Mouse (Mus musculus): ENCODE measurements at regions not wholly inside any gene's neighbourhood (a gene's known extent, or its start where the extent isn't known, plus 50 kb on each side); places are given as distances from the start of the nearest gene placed in this dataset.
"Not testable (repeated sequence)": the region's sequence is repeated elsewhere in the genome, so short reads cannot be mapped to it uniquely, and the experiment has no call there.

DNA sequence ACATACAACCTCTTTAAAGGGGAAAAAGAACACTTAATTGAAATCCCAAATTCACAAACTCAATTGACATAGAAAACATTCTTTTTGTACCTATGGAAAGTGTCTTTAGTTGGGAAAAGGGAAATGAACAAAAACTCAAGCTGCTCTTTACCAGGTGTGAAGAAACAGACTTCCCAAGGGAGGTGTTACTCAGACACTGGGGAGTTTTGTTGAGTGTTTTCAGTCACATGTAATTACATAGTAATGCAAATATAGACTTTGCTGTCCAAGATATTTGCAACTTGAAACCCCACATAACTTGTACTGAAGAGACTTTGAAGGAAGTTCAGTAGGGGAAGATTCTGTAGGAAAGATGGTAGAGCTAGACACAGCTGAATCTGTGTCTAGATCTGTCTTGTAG, 547.7 kb upstream of the Zfp960 start:
- CTCF ChIA-PET = no interaction called here

DNA sequence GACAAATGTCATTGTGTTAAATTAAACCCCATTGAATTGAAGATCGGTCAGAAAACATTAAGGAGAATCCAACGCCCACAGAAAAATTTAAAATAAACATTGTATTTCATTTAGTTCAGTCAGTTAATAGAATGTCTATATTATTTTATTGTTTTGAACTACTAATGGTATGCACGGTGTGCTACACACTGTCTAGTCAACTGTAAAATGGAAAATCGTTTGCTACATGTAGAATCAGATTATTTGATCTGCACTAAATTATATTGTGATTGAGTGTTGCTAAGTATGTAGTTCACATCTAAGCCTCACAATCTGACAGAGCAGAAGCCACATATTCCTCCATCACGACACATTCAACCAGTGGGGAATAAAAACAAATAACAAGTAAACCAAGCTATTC, 570.0 kb upstream of the Zfp960 start:
- CTCF ChIA-PET = no interaction called here

More for the DNA sequence above, 547.7 kb upstream of the Zfp960 start:
- POLR2A ChIA-PET = no interaction called here

GRCm38 (mm10) chr17:16493546-16493945, 570.4 kb upstream of the Zfp960 start:
- POLR2A ChIA-PET = no interaction called here
- CTCF ChIA-PET = no interaction called here

More for the DNA sequence above, 570.0 kb upstream of the Zfp960 start:
- POLR2A ChIA-PET = no interaction called here

DNA sequence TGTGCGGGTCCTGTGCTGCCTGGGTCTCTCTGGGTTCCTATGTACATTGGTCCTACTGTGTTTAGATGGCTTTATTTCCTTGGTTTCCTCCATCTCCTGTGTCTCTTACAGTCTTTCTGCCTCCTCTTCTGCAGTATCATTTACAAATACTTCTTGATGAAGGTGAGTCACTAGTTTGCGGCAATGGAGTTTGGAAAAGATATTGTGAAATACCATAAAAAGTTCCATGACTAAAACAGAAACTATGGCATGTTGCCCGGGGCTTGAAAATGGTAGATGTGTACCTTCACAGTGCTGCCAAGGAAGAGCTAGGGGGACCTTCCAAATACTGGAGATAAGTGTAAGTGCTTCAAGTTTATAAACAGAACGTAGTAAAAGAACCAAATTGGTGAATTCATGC, 571.4 kb upstream of the Zfp960 start:
- CTCF ChIA-PET = no interaction called here
- POLR2A ChIA-PET = no interaction called here

DNA sequence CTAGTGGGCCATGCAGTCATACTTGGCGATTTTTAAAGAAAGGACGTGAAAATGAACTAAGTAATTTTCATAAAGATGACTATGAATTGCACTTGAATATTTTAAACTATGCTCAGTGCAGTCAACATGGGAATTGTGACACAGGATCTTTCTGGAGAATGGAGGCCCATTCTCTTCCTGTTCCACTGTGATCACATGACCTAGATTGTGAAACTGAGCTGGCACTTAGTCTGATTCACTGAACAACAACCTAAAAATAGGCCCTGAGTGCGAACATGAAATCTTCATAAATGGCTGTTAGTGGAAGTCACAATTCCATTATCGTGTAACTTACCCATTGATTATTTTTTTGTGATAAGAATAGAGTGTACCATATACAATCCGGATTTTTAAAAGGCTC, 577.6 kb upstream of the Zfp960 start:
- ChIA-PET POLR2A (no interaction called here), CTCF (no interaction called here)

DNA sequence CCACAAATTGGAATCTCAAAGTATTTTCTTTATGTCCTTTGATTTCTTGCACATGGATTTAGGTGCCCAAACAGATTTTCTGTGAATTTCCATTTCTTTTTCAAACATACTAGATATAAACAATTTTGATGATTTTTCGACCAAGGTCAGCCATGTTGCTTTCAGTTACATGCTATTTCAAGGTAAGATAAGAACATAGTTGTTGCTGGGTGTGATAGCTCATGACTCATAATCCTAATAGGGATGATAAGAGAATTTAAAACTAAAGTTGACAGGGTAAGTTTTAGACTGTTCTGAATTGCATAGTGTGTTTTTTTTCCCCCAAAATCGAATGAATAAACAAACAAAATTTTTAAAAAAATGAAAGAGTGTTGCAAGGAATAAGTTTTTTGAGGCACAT, 579.9 kb upstream of the Zfp960 start:
- ChIA-PET CTCF (no interaction called here), POLR2A (no interaction called here)

GRCm38 (mm10) chr17:16481722-16482121, 582.2 kb upstream of the Zfp960 start:
- CTCF ChIA-PET = no interaction called here

DNA sequence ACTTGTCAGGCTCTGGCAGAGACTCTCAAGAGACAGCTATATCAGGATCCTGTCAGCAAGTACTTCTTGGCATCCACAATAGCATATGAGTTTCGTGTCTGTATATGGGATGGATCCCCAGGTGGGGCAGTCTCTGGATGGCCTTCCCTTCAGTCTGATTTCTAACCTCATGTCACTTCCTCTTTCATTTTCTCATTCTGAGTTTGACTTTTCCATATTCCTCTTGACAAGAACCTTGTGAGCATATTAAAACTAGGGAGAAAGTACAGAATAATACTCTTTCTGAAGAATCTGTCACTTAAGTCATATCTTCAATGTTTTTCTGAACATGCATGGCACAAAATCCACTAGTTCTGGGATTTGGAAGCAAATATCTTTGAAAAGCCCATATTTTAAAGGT, 583.3 kb upstream of the Zfp960 start:
- POLR2A ChIA-PET = no interaction called here
- CTCF ChIA-PET = no interaction called here

More at GRCm38 (mm10) chr17:16481722-16482121, 582.2 kb upstream of the Zfp960 start:
- POLR2A ChIA-PET = no interaction called here

GRCm38 (mm10) chr17:16461208-16461607, 602.7 kb upstream of the Zfp960 start:
- ChIA-PET POLR2A (no interaction called here), CTCF (interaction anchor here in 1 of 4 experiments (1.0 kb wide), 1 partner anchor 440 kb away, joined by 3 read pairs; no protein-coding TSS in a partner anchor)

DNA sequence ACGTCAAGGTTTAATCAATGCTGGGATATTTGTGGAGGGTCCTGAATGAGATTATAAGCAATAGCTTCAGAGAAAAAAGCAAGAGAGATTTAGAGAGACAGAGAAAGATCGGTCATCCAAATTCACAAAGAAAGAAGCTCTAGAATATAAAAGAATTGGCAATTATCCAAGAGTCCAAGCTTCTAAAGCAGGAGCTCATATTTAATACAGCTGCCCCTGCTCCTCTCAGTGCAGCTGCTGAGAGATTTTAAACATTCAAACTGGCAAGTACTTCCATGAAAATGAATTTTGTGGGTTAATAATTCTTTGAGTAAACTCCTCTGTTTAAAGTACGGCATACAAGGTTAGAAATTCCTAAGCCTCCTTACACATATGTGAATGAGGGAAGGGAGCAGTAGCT, 610.8 kb upstream of the Zfp960 start:
- ChIA-PET POLR2A (no interaction called here), CTCF (no interaction called here)

DNA sequence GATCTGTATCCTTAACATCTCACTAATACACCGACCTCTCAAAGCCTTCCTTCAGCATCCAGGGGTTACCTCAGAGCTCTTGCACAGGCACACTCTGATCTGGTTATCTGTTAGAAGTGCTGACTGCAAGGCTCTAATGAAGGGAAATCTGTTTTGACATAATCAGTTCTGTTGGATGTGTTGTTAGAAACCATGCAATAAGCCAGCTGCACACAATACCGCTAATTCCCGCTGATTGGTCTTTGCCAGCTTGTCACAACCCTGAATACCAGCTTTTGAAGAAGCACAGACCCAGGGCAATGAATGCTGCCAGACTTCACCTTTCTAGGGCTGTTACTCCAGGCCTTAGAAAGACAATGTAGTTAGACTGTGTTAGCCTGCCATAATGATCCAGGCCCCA, 613.7 kb upstream of the Rgmb start:
- POLR2A ChIA-PET = no interaction called here
- CTCF ChIA-PET = no interaction called here

DNA sequence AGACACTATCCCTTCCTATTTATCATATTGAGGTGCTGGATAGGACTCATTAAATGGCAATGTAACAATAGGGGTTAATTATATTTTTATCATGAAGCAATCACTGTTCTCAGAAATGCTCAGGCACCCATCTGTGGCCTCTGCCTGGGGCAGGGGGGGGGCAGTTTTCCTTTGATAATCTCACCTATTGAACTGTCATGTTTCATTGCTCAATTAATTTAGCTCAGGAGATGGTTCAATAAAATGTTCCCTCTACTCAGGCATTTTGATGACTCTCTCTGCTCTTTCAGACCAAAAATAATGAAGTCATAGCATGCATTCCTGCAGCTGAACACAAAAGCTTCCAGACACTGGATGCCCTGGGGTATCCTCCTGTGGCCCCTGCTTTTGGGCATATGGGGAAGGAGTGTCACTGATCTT, 564.4 kb upstream of the Rgmb start:
- CTCF ChIA-PET = no interaction called here
- POLR2A ChIA-PET = no interaction called here

- CTCF ChIA-PET, POLR2A ChIA-PET: not testable (repeated sequence)
Measured at GRCm38 (mm10) chr17:16374855-16375221, 544.0 kb upstream of the Rgmb start.

- CTCF ChIA-PET, POLR2A ChIA-PET: not testable (repeated sequence)
Measured at GRCm38 (mm10) chr17:16374119-16374854, 543.4 kb upstream of the Rgmb start.

- ChIA-PET CTCF (no interaction called here), POLR2A (no interaction called here)
Measured at GRCm38 (mm10) chr17:16372976-16373375, 542.1 kb upstream of the Rgmb start.

GRCm38 (mm10) chr17:16344061-16344460, 513.2 kb upstream of the Rgmb start:
- CTCF ChIA-PET = interaction anchor here in 1 of 4 experiments (0.5 kb wide), 1 partner anchor 500 kb away, joined by 3 read pairs; no protein-coding TSS in a partner anchor
- POLR2A ChIA-PET = interaction anchor here in 1 of 4 experiments (1.0 kb wide), 1 partner anchor 10 kb away, joined by 3 read pairs; no protein-coding TSS in a partner anchor

DNA sequence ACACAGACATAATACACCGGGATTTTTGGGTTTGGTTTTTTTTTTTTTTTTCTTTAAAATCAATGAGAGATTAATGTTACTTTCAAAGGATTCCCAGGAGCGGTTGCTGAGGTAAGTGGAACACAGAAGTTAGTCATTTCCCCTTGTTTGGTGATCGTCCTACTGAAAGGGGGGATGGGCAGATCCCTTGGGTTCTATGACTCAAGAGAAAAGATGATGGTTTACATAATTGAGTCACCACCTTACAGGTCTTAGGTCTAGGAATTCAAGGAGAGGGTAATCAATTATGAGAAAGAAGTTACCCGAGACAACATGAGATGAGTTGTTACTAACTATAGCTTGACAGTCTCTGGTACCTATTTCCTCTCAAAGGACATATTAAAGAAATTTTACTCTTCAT, 511.9 kb upstream of the Rgmb start:
- POLR2A ChIA-PET = no interaction called here
- CTCF ChIA-PET = no interaction called here

DNA sequence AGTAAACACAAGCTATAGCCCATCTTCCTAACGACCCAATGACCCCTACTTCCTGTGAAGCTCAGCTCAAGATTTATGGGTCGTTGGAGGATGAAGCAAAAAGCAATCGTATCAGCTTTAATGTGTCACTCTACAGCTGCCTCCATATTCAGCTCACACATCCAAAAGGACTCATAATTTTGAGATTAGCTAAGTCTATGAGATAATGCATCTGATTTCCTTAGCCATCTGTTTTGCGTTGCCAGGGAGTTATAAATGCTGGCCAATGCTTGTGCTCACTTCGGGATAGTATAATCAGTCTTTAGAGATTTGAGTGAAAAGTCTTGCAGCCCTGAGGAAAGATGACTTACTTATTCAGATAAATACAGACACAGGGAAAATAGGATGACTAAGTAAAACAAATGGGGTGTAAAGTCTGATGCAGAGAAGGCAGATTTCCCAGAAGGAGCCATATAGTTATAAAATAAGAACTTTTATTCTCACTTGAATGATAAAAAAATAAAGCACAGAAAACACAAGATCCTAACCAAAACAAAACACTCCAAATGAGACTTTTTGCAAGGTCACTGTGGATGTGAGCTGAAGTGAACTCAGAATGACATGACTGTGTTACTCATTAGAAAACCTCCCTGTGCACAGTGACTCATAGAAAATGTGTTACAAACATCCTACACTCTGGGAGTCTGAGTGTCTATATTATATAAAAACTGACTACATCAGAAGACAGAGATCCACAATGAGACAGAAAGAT, 509.1 kb upstream of the Rgmb start:
- ChIA-PET CTCF (no interaction called here), POLR2A (no interaction called here)

DNA sequence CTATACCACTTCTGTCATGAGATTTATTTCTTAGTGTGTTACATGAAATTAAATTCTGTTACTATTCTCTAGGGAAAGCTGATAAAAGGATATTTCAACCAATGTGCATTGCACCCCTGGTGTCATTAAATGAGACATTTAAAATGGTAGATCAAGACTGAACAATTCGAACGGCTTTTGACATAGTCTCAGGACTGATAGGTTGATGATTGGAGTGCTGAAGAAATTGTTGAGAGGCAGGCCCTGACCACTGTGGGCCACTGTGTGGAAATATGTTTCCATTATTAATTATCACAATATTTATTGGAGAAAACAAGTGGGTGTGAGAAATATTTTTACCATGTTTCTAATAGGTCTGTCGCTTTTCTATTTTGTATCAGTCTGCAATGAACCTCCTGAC, 481.1 kb upstream of the Rgmb start:
- CTCF ChIA-PET = no interaction called here

GRCm38 (mm10) chr17:16311196-16311873, 480.5 kb upstream of the Rgmb start:
- POLR2A ChIA-PET = no interaction called here
- CTCF ChIA-PET = no interaction called here

More for the DNA sequence above, 481.1 kb upstream of the Rgmb start:
- POLR2A ChIA-PET = no interaction called here

GRCm38 (mm10) chr17:16301776-16302175, 470.9 kb upstream of the Rgmb start:
- CTCF ChIA-PET = no interaction called here
- POLR2A ChIA-PET = interaction anchor here in 1 of 4 experiments (0.7 kb wide), 2 partner anchors 68 to 141 kb away, joined by 3 to 5 read pairs; no protein-coding TSS in a partner anchor

Measured in embryonic stem cell, embryonic (primary cell).